Mouse (Mus musculus) midbrain, embryonic 11.5 days (tissue): ENCODE data around the gene Orai1. TPM values are rescaled to one million over a fixed set of nuclear protein-coding genes. Genes with fewer than 3 reads are reported as not detected.

Experiments used
- ATAC-seq: fragments of 200-750 bp; cut with Nextera tagmentation; 2 replicates; pipeline ENCODE4 v1.8.0; 2017; ENCODE audit warnings: moderate TSS enrichment, moderate library complexity; ENCODE audit not compliant: low FRiP score
- DNase-seq: peaks from one replicate; pipeline ENCODE4 v3.0.0; 2015; ENCODE audit warnings: low spot score; ENCODE audit errors: missing footprints
- H3K27ac ChIP-seq: fragments of 300-500 bp; sonication (generic); 2 replicates; pipeline ENCODE4 v1.5.1; 2014; ENCODE audit warnings: low read depth, low read length
- H3K27me3 ChIP-seq: fragments of 300-500 bp; sonication (generic); 2 replicates; pipeline ENCODE4 v1.6.1; 2014; ENCODE audit warnings: mild to moderate bottlenecking, low read length, moderate library complexity, mixed read lengths; ENCODE audit not compliant: control insufficient read depth, insufficient read depth
- H3K36me3 ChIP-seq: fragments of 300-500 bp; sonication (generic); 2 replicates; pipeline ENCODE4 v1.6.1; 2014; ENCODE audit warnings: mild to moderate bottlenecking, low read length, moderate library complexity, mixed read lengths; ENCODE audit not compliant: control insufficient read depth, insufficient read depth
- H3K4me1 ChIP-seq: fragments of 300-500 bp; sonication (generic); 2 replicates; pipeline ENCODE4 v1.6.1; 2014; ENCODE audit warnings: low read length; ENCODE audit not compliant: control insufficient read depth, insufficient read depth
- H3K4me2 ChIP-seq: fragments of 300-500 bp; sonication (generic); 2 replicates; pipeline ENCODE4 v1.6.1; 2014; ENCODE audit warnings: mild to moderate bottlenecking, moderate library complexity
- H3K4me3 ChIP-seq: fragments of 300-500 bp; sonication (generic); 2 replicates; pipeline ENCODE4 v1.5.1; 2014; ENCODE audit warnings: low read depth, low read length
- H3K9ac ChIP-seq: fragments of 300-500 bp; sonication (generic); 2 replicates; pipeline ENCODE4 v1.6.1; 2014; ENCODE audit warnings: low read length
- H3K9me3 ChIP-seq: fragments of 300-500 bp; sonication (generic); 2 replicates; pipeline ENCODE4 v1.6.1; 2016; ENCODE audit warnings: low read length; ENCODE audit not compliant: control insufficient read depth
- WGBS: fragments of 180-500 bp; shearing (Covaris S2); extraction: QIAGEN DNeasy Blood & Tissue Kit; methylation state at CpG from one replicate; pipeline ENCODE4 v1.1.7; 2014; 5-methylcytosine and 5-hydroxymethylcytosine counted together
- polyA plus RNA-seq: library from polyadenylated mRNA; unstranded; fragments of >200 nt; fragmentation: Nextera tagmentation; extraction: Ambion mirVana; gene quantifications from 2 replicates; pipeline ENCODE4 v1.2.1, GENCODE M21; 2014

The Orai1 gene
- polyA plus RNA-seq, 1 experiment from 2014 or later: 10.5 TPM

DNA sequence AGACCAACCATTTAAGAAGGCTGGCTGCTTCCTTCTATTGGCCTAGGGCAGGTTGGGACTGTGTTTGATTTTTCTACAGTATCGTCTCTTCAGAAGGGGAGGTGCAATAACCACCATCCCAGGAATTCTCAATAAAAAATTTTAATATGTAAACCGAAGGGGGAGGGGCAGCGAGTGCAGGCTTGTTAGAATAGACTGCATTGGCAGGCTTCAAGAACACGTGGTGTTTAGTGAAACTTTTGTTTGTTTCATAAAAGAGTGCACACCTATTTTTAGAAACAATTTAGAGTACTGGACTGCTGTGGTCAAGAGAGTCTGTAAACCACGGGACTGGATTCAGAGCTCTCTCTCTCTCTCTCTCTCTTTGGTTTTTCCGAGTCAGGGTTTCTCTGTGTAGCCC is 8.2 kb downstream of the Orai1 start:
- H3K4me2 ChIP-seq: no peak overlapping the region

GRCm38 (mm10) chr5:123024312-123024711 is 9.4 kb downstream of the Orai1 start:
- Histone ChIP-seq H3K9me3 (no peaks in the 10 kb centered on the region), H3K36me3 (0 out of 2 replicates have a peak, but pooled peaks cover 2% of the 10 kb centered on the region), H3K27ac (no peak overlapping the region), H3K4me2 (no peak overlapping the region), H3K27me3 (no peaks in the 10 kb centered on the region), H3K4me1 (peaks cover 3% of the 10 kb centered on the region), H3K4me3 (no peak overlapping the region), H3K9ac (no peak overlapping the region)
- DNase-seq: no peak
- WGBS: 87% methylated on average over 6 of the region's 6 CpGs
- ATAC-seq: no peak

More for the DNA sequence above, 8.2 kb downstream of the Orai1 start:
- Histone ChIP-seq H3K4me3 (no peak overlapping the region), H3K9me3 (no peaks in the 10 kb centered on the region), H3K4me1 (peaks cover 9% of the 10 kb centered on the region), H3K9ac (no peak overlapping the region), H3K36me3 (no peaks in the 10 kb centered on the region), H3K27ac (no peak overlapping the region), H3K27me3 (no peaks in the 10 kb centered on the region)
- 92% methylated on average over 6 of the region's 6 CpGs for WGBS
- DNase-seq: no peak
- no peak for ATAC-seq

GRCm38 (mm10) chr5:123024965-123025573 is 10.2 kb downstream of the Orai1 start:
- Histone ChIP-seq H3K4me2 (no peak overlapping the region), H3K9ac (no peak overlapping the region), H3K36me3 (0 out of 2 replicates have a peak, but pooled peaks cover 2% of the 10 kb centered on the region), H3K27ac (no peak overlapping the region), H3K4me1 (no peaks in the 10 kb centered on the region), H3K27me3 (no peaks in the 10 kb centered on the region), H3K4me3 (no peak overlapping the region), H3K9me3 (no peaks in the 10 kb centered on the region)
- DNase-seq (no peak), ATAC-seq (no peak)
- WGBS: 93% methylated on average over 9 of the region's 9 CpGs

GRCm38 (mm10) chr5:123026414-123026813 is 11.5 kb downstream of the Orai1 start:
- 69% methylated on average over 6 of the region's 6 CpGs for WGBS

GRCm38 (mm10) chr5:123027436-123027835 is 12.6 kb downstream of the Orai1 start:
- ATAC-seq (no peak), DNase-seq (no peak)
- H3K4me2 ChIP-seq: no peak overlapping the region
- H3K4me1 ChIP-seq: no peaks in the 10 kb centered on the region
- 0 out of 2 replicates have a peak, but pooled peaks cover 2% of the 10 kb centered on the region for H3K36me3 ChIP-seq
- H3K27ac ChIP-seq: no peak overlapping the region
- H3K9me3 ChIP-seq: no peaks in the 10 kb centered on the region
- no peak overlapping the region for H3K4me3 ChIP-seq
- WGBS: 85% methylated on average over 6 of the region's 6 CpGs
- H3K27me3 ChIP-seq: no peaks in the 10 kb centered on the region
- H3K9ac ChIP-seq: no peak overlapping the region

More at GRCm38 (mm10) chr5:123026414-123026813, 11.5 kb downstream of the Orai1 start:
- Histone ChIP-seq H3K27me3 (no peaks in the 10 kb centered on the region), H3K36me3 (0 out of 2 replicates have a peak, but pooled peaks cover 2% of the 10 kb centered on the region), H3K4me2 (no peak overlapping the region), H3K9me3 (no peaks in the 10 kb centered on the region), H3K27ac (no peak overlapping the region), H3K4me1 (no peaks in the 10 kb centered on the region), H3K4me3 (no peak overlapping the region), H3K9ac (no peak overlapping the region)
- ATAC-seq: no peak
- no peak for DNase-seq

- H3K27me3 ChIP-seq: no peaks in the 10 kb centered on the region
- no peak overlapping the region for H3K4me3 ChIP-seq
- H3K9me3 ChIP-seq: no peaks in the 10 kb centered on the region
- ATAC-seq: no peak
- WGBS: 92% methylated on average over 7 of the region's 7 CpGs
- H3K27ac ChIP-seq: no peak overlapping the region
- 0 out of 2 replicates have a peak, but pooled peaks cover 2% of the 10 kb centered on the region for H3K36me3 ChIP-seq
- no peak overlapping the region for H3K9ac ChIP-seq
- H3K4me1 ChIP-seq: no peaks in the 10 kb centered on the region
- no peak overlapping the region for H3K4me2 ChIP-seq
- DNase-seq: no peak
Observed at GRCm38 (mm10) chr5:123029729-123030128, 14.9 kb downstream of the Orai1 start.

DNA sequence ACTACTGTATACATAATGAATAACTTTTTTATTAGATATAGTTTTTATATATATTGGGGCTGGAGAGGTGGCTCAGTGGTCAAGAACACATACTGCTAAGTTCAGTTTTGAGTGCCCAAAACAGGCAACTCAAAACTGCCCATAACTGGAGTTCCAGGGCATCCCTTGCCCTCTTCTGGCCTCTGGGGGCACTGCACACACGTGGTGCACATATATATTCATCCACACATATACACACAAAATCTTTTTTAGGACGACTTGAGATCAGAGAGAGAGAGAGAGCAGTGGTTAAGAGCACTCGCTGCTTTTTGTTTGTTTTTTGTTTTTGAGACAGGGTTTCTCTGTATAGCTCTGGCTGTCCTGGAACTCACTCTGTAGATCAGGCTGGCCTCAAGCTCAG is 16.4 kb downstream of the Orai1 start:
- Histone ChIP-seq H3K27ac (no peak overlapping the region), H3K4me1 (no peaks in the 10 kb centered on the region), H3K9me3 (no peaks in the 10 kb centered on the region), H3K27me3 (no peaks in the 10 kb centered on the region), H3K9ac (no peak overlapping the region), H3K4me2 (no peak overlapping the region), H3K36me3 (0 out of 2 replicates have a peak, but pooled peaks cover 2% of the 10 kb centered on the region), H3K4me3 (no peak overlapping the region)
- DNase-seq (no peak), ATAC-seq (no peak)
- 87% methylated on average over 3 of the region's 3 CpGs for whole genome bisulfite sequencing

DNA sequence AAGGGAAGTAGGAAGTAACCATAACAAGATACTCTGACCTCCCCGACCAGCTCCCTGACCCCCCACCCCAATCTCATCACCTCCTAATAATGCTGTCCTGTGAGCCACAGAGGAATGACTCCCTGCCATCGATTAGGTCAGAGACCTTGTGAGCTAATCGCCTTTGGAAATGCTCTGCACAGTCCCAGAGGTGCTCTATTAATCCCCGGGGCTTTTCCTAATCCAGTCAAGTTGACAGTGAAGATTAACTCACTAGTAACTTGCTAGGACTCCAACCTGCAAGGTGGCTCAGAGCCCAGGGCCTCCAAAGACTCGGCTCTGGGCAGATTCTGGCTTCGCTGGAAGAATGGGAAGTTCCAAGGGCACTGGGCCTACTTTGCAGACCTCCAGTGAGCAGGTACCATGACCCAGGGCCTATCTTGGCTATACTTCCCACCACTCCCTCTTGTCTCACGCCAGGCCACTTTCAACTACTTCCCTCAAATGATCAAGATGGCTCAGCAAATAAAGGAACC is 18.8 kb downstream of the Orai1 start:
- Histone ChIP-seq H3K4me2 (no peak overlapping the region), H3K4me1 (no peaks in the 10 kb centered on the region), H3K36me3 (0 out of 2 replicates have a peak, but pooled peaks cover 2% of the 10 kb centered on the region), H3K4me3 (no peak overlapping the region), H3K27me3 (no peaks in the 10 kb centered on the region), H3K27ac (no peak overlapping the region), H3K9ac (no peak overlapping the region), H3K9me3 (no peaks in the 10 kb centered on the region)
- ATAC-seq: no peak
- WGBS: 65% methylated on average over 7 of the region's 7 CpGs
- DNase-seq: no peak

DNA sequence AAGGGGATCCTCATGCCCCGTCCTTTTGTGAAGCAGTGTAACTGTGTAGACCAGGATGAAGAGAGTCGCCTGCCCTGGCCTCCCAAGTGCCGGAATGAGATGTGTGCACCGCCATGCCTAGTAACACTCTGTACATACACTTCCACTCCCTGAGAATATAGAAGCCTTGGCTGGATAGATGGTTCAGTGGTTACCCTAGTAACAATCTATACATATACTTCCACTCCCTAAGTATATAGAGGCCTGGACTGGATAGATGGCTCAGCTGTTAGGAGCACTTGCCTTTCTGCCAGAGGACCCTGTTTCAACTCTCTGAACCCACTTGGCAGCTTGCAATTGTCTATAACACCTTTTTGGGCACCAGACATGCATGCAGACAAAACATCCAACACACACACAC is 20.2 kb downstream of the Orai1 start:
- no peak overlapping the region for H3K27ac ChIP-seq
- no peak for DNase-seq
- no peaks in the 10 kb centered on the region for H3K9me3 ChIP-seq
- no peak overlapping the region for H3K4me3 ChIP-seq
- 84% methylated on average over 4 of the region's 4 CpGs for whole genome bisulfite sequencing
- H3K4me1 ChIP-seq: no peaks in the 10 kb centered on the region
- H3K4me2 ChIP-seq: no peak overlapping the region
- no peaks in the 10 kb centered on the region for H3K36me3 ChIP-seq
- ATAC-seq: no peak
- no peaks in the 10 kb centered on the region for H3K27me3 ChIP-seq
- H3K9ac ChIP-seq: no peak overlapping the region
